In the genomic region with DNA sequence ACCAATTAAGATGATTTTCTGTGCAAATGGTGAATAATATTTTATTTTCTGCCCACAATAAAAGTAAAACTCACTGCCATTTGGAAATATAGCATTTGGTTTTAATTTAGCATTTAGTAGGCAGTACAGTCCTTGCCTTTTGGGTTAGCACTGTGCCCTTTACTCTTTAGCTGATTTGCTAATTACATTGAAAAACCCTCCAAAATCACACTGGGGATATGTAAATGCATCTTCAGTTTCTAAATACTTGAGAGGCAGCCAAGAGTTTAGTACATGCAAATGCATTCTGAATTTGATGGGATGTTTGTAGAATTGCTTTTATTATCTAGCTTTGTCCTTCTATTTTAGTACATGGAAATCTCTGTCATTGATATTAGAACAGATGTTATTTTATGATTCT, we compare ENCODE assay signal across 23 mouse cellular contexts.
"Had no signal": no experiment of that assay in that cellular context is flagged by ENCODE, and none has a peak within 500 bp of the region (broad histone marks: within the 10 kb centered on the region; RNA-seq: fewer than 3 reads in every experiment).

No protein-coding gene starts in this region.

- H3K27me3 ChIP-seq: kidney, embryonic 15.5 days; limb, embryonic 12.5 days; limb, embryonic 15.5 days; midbrain, embryonic 15.5 days; neural tube, embryonic 12.5 days; neural tube, embryonic 15.5 days; stomach, embryonic 15.5 days had no signal

- H3K9me3 ChIP-seq: kidney, embryonic 15.5 days; limb, embryonic 15.5 days; midbrain, embryonic 10.5 days; midbrain, embryonic 15.5 days; neural tube, embryonic 12.5 days; stomach, embryonic 15.5 days had no signal

- H3K9ac ChIP-seq: kidney, embryonic 15.5 days; limb, embryonic 12.5 days; limb, embryonic 15.5 days; liver, embryonic 14.5 days; liver, postnatal 0 days; lung, embryonic 14.5 days; midbrain, embryonic 15.5 days; neural tube, embryonic 12.5 days; neural tube, embryonic 15.5 days; stomach, embryonic 15.5 days had no signal

- H3K4me3 ChIP-seq: kidney, embryonic 15.5 days; left cerebral cortex, adult 2 months; limb, embryonic 12.5 days; limb, embryonic 15.5 days; midbrain, embryonic 10.5 days; midbrain, embryonic 15.5 days; neural tube, embryonic 12.5 days; neural tube, embryonic 15.5 days; stomach, embryonic 15.5 days had no signal

- ATAC-seq: liver, postnatal 0 days; lung, postnatal 0 days; midbrain, embryonic 15.5 days had no signal

- DNase-seq: kidney, postnatal 10 days; kidney, postnatal 36 days; layer of hippocampus, postnatal 36 days; liver, postnatal 0 days; lung, embryonic 14.5 days; retina, postnatal 1 day; right cerebral cortex, postnatal 25 days; spleen, adult 18-20 months; thymus, adult 18-20 months; thymus, postnatal 36 days had no signal

- H3K4me2 ChIP-seq: kidney, embryonic 15.5 days; limb, embryonic 12.5 days; limb, embryonic 15.5 days; liver, embryonic 11.5 days; lung, embryonic 14.5 days; midbrain, embryonic 15.5 days; neural tube, embryonic 12.5 days; neural tube, embryonic 15.5 days; stomach, embryonic 15.5 days had no signal

- H3K36me3 ChIP-seq: kidney, embryonic 15.5 days; limb, embryonic 12.5 days; limb, embryonic 15.5 days; midbrain, embryonic 10.5 days; midbrain, embryonic 15.5 days; neural tube, embryonic 12.5 days; neural tube, embryonic 15.5 days; stomach, embryonic 15.5 days had no signal

- H3K27ac ChIP-seq: kidney, embryonic 15.5 days; left cerebral cortex, adult 2 months; limb, embryonic 12.5 days; limb, embryonic 15.5 days; liver, embryonic 14.5 days; macrophage; midbrain, embryonic 10.5 days; midbrain, embryonic 15.5 days; neural tube, embryonic 12.5 days; neural tube, embryonic 15.5 days; stomach, embryonic 15.5 days had no signal

- H3K4me1 ChIP-seq: kidney, embryonic 15.5 days; limb, embryonic 12.5 days; limb, embryonic 15.5 days; midbrain, embryonic 10.5 days; midbrain, embryonic 15.5 days; neural tube, embryonic 12.5 days; neural tube, embryonic 15.5 days; stomach, embryonic 15.5 days had no signal
